Mouse (Mus musculus) adrenal gland, postnatal 10 days (tissue): Measurements from ENCODE around the gene Dock6. TPM values are rescaled to one million over a fixed set of nuclear protein-coding genes. Genes with fewer than 3 reads are reported as not detected.
"Not testable (repeated sequence)": the region's sequence is repeated elsewhere in the genome, so short reads cannot be mapped to it uniquely, and the experiment has no call there.

Experiments
- DNase-seq: peaks from one replicate; pipeline ENCODE4 v3.0.0; 2021; ENCODE audit warnings: mixed read lengths
- total RNA-seq, 2 experiments: library from RNA; stranded (reverse); gene quantifications; 2 replicates each; pipeline ENCODE4 v1.2.3; 2021

Dock6 gene
- total RNA-seq, 2 experiments from 2014 or later, result 40.1 to 56.3 TPM

- DNase-seq, result no peak
Measured at GRCm38 (mm10) chr9:21808561-21808960, 43.9 kb downstream of the Dock6 start.

- no peak for DNase-seq
Measured at GRCm38 (mm10) chr9:21806976-21807375, 45.5 kb downstream of the Dock6 start.

- DNase-seq, result no peak
Measured at GRCm38 (mm10) chr9:21806363-21806762, 46.1 kb downstream of the Dock6 start.

GRCm38 (mm10) chr9:21803986-21804644, 48.3 kb downstream of the Dock6 start:
- peak; percentile 92 for DNase-seq

GRCm38 (mm10) chr9:21801591-21801990, 50.8 kb downstream of the Dock6 start:
- no peak for DNase-seq

- no peak for DNase-seq
Measured at GRCm38 (mm10) chr9:21801121-21801520, 51.3 kb downstream of the Dock6 start.

GRCm38 (mm10) chr9:21799010-21799350, 53.5 kb downstream of the Dock6 start:
- DNase-seq, result no peak

GRCm38 (mm10) chr9:21798345-21799009, 54.0 kb downstream of the Dock6 start, which contains the start of gene Kank2:
Gene Kank2 (minus strand): TSS chr9:21798744.
- peak; percentile 95 for DNase-seq

GRCm38 (mm10) chr9:21797921-21798344, 54.5 kb downstream of the Dock6 start:
- peak; percentile 80 for DNase-seq

- no peak for DNase-seq
Measured at GRCm38 (mm10) chr9:21796919-21797318, 55.5 kb downstream of the Dock6 start.

- DNase-seq, result no peak
Measured at GRCm38 (mm10) chr9:21796259-21796658, 56.2 kb downstream of the Dock6 start.

GRCm38 (mm10) chr9:21795579-21795978, 56.9 kb downstream of the Dock6 start:
- no peak for DNase-seq

GRCm38 (mm10) chr9:21794925-21795324, 57.5 kb downstream of the Dock6 start:
- no peak for DNase-seq

GRCm38 (mm10) chr9:21794344-21794834, 58.0 kb downstream of the Dock6 start:
- DNase-seq, result no peak

- DNase-seq, result not testable (repeated sequence)
Measured at GRCm38 (mm10) chr9:21793507-21793906, 58.9 kb downstream of the Dock6 start.

GRCm38 (mm10) chr9:21792644-21793043, 59.8 kb downstream of the Dock6 start:
- DNase-seq, result peak; percentile 56

GRCm38 (mm10) chr9:21791861-21792260, 60.6 kb downstream of the Dock6 start:
- peak; percentile 92 for DNase-seq

- no peak for DNase-seq
Measured at GRCm38 (mm10) chr9:21788234-21788633, 64.2 kb downstream of the Dock6 start.

- DNase-seq, result no peak
Measured at GRCm38 (mm10) chr9:21787654-21788053, 64.8 kb downstream of the Dock6 start.

- peak; percentile 81 for DNase-seq
Measured at GRCm38 (mm10) chr9:21786906-21787305, 65.5 kb downstream of the Dock6 start.

- DNase-seq, result not testable (repeated sequence)
Measured at GRCm38 (mm10) chr9:21786309-21786708, 66.1 kb downstream of the Dock6 start.

- DNase-seq, result no peak
Measured at GRCm38 (mm10) chr9:21784517-21785307, 67.7 kb downstream of the Dock6 start.
